Mouse (Mus musculus) bone marrow, adult 2 months (tissue): ENCODE measurements around the gene Zbed3.

ENCODE experiments used
- CTCF ChIP-seq: fragments of 200-500 bp; IDR thresholded peaks from 2 replicates; pipeline ENCODE4 v1.5.1; 2011; ENCODE audit warnings: low read length, control low read depth; ENCODE audit not compliant: control insufficient read depth, insufficient read depth
- POLR2A ChIP-seq: fragments of 200-500 bp; IDR thresholded peaks from 2 replicates; pipeline ENCODE4 v1.6.1; 2011; ENCODE audit warnings: low read depth, mild to moderate bottlenecking, control low read depth, low read length, borderline replicate concordance; ENCODE audit not compliant: control insufficient read depth

DNA sequence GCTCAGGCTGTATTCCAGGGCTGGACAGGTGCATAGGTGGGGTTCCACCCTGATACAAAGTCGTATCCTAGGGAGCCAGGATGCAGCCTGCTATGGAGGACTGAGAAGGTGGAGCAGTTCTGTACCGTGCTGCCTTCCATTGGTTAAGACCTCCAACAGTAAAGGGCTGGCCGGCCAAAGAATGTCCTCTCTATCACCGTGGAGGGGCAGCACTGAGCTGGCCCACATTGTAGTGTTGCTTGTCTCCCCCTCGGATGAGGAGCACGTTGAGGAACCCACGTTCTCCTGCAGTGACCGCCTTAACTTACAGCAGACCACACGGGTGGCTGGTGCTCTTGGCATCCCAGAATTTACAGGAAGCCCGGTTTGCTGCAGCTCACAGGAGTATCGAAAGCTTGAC is 7.1 kb downstream of the Zbed3 start:
- no peak for TF ChIP-seq POLR2A
- TF ChIP-seq CTCF = no peak
